Mouse (Mus musculus): ENCODE results near the gene Gm10134. TPM values are rescaled to one million over a fixed set of nuclear protein-coding genes. Genes with fewer than 3 reads are reported as not detected.
"Not testable (repeated sequence)": the region's sequence is repeated elsewhere in the genome, so short reads cannot be mapped to it uniquely, and the experiment has no call there.

Gm10134 gene
- polyA plus RNA-seq, 1 experiment from 2014 or later: 1.7 TPM

- H3K27me3 ChIP-seq; ATAC-seq (ENCODE audit: insufficient number of reproducible peaks, low FRiP score, low TSS enrichment, low read depth); H3K4me3 ChIP-seq (replicated peaks); H3K27ac ChIP-seq (replicated peaks); H3K4me2 ChIP-seq (replicated peaks); H3K36me3 ChIP-seq; H3K9me3 ChIP-seq (replicated peaks); H3K9ac ChIP-seq: not testable (repeated sequence)
- peaks cover 23% of the 10 kb centered on the region for H3K4me1 ChIP-seq
- 50% methylated on average over 5 of the region's 5 CpGs for WGBS
Measured at GRCm38 (mm10) chr2:28511600-28511999, 5.7 kb downstream of the Gm10134 start.

- ATAC-seq (ENCODE audit: insufficient number of reproducible peaks, low FRiP score, low TSS enrichment, low read depth): peak; percentile 71
- H3K27me3 ChIP-seq: no peaks in the 10 kb centered on the region
- H3K9ac ChIP-seq: peak within 1 kb of the TSS; percentile 74
- H3K27ac ChIP-seq (replicated peaks): peak within 1 kb of the TSS; percentile 82
- peak within 1 kb of the TSS; percentile 79 for H3K4me3 ChIP-seq (replicated peaks)
- H3K36me3 ChIP-seq: no peaks in the 10 kb centered on the region
- WGBS: under 1% methylated on average over 47 of the region's 71 CpGs
- no peaks in the 10 kb centered on the region for H3K9me3 ChIP-seq (replicated peaks)
- peaks cover 31% of the 10 kb centered on the region for H3K4me1 ChIP-seq
- H3K4me2 ChIP-seq (replicated peaks): peak within 1 kb of the TSS; percentile 94
Measured at GRCm38 (mm10) chr2:28512798-28513401, 7.0 kb downstream of the Gm10134 start, which contains the start of gene Ralgds. Gene Ralgds (plus strand): TSS chr2:28513125.

- Histone ChIP-seq H3K9ac (peak overlapping the region; percentile 74), H3K4me1 (peaks cover 39% of the 10 kb centered on the region), H3K27me3 (no peaks in the 10 kb centered on the region), H3K36me3 (no peaks in the 10 kb centered on the region), H3K9me3 (replicated peaks) (no peaks in the 10 kb centered on the region), H3K27ac (replicated peaks) (peak overlapping the region; percentile 82), H3K4me2 (replicated peaks) (peak overlapping the region; percentile 94), H3K4me3 (replicated peaks) (peak overlapping the region; percentile 79)
- 0 out of 2 replicates have a peak, but pooled peaks have one; percentile 4 for ATAC-seq (ENCODE audit: insufficient number of reproducible peaks, low FRiP score, low TSS enrichment, low read depth)
- WGBS: 5% methylated on average over 47 of the region's 47 CpGs
Measured at GRCm38 (mm10) chr2:28513431-28514370, 7.8 kb downstream of the Gm10134 start.

- H3K36me3 ChIP-seq: no peaks in the 10 kb centered on the region
- H3K9ac ChIP-seq: 0 out of 2 replicates have a peak overlapping the region, but pooled peaks have one; percentile 74
- 11% methylated on average over 5 of the region's 5 CpGs for WGBS
- no peaks in the 10 kb centered on the region for H3K9me3 ChIP-seq (replicated peaks)
- H3K4me1 ChIP-seq: peaks cover 43% of the 10 kb centered on the region
- H3K4me3 ChIP-seq (replicated peaks): peak overlapping the region; percentile 79
- no peak overlapping the region for H3K27ac ChIP-seq (replicated peaks)
- peak overlapping the region; percentile 94 for H3K4me2 ChIP-seq (replicated peaks)
- ATAC-seq (ENCODE audit: insufficient number of reproducible peaks, low FRiP score, low TSS enrichment, low read depth): no peak
- H3K27me3 ChIP-seq: no peaks in the 10 kb centered on the region
Measured at GRCm38 (mm10) chr2:28514489-28514888, 8.6 kb downstream of the Gm10134 start.

- H3K36me3 ChIP-seq: no peaks in the 10 kb centered on the region
Measured at GRCm38 (mm10) chr2:28517206-28517909, 11.5 kb downstream of the Gm10134 start.

GRCm38 (mm10) chr2:28518231-28518630 lies 12.3 kb downstream of the Gm10134 start:
- Histone ChIP-seq H3K27me3 (no peaks in the 10 kb centered on the region), H3K36me3 (no peaks in the 10 kb centered on the region), H3K27ac (replicated peaks) (no peak overlapping the region), H3K4me2 (replicated peaks) (no peak overlapping the region), H3K9ac (no peak overlapping the region), H3K4me3 (replicated peaks) (no peak overlapping the region), H3K4me1 (peaks cover 70% of the 10 kb centered on the region), H3K9me3 (replicated peaks) (no peaks in the 10 kb centered on the region)
- no peak for ATAC-seq (ENCODE audit: insufficient number of reproducible peaks, low FRiP score, low TSS enrichment, low read depth)
- WGBS: 30% methylated on average over 2 of the region's 2 CpGs

More at GRCm38 (mm10) chr2:28517206-28517909, 11.5 kb downstream of the Gm10134 start:
- Histone ChIP-seq H3K4me2 (replicated peaks) (no peak overlapping the region), H3K9ac (no peak overlapping the region), H3K4me1 (peaks cover 67% of the 10 kb centered on the region), H3K9me3 (replicated peaks) (no peaks in the 10 kb centered on the region), H3K27ac (replicated peaks) (0 out of 2 replicates have a peak overlapping the region, but pooled peaks have one; percentile 9), H3K4me3 (replicated peaks) (no peak overlapping the region), H3K27me3 (no peaks in the 10 kb centered on the region)
- 46% methylated on average over 5 of the region's 5 CpGs for WGBS
- no peak for ATAC-seq (ENCODE audit: insufficient number of reproducible peaks, low FRiP score, low TSS enrichment, low read depth)

DNA sequence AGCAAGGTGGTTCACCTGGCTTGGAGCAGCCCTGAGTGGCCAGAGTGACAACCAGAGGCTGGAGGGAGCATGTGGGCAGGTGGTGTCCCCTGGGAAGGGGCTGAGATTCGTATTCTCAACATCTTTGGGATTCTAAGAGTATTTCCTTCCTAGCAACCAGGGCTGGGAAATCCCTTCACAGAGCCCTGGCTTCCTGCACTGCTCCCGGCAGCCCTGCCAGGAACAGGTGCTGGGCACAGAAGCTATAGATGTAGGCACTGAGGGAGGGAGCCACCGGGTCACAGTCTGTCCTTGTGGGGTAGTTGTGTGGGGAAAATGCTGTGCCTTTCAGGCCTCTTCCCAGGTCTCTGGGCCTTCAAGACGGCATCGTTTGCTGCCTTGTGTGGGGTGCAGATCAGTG lies 14.7 kb downstream of the Gm10134 start:
- WGBS: 70% methylated on average over 5 of the region's 5 CpGs
- Histone ChIP-seq H3K4me2 (replicated peaks) (no peak overlapping the region), H3K9ac (no peak overlapping the region)

DNA sequence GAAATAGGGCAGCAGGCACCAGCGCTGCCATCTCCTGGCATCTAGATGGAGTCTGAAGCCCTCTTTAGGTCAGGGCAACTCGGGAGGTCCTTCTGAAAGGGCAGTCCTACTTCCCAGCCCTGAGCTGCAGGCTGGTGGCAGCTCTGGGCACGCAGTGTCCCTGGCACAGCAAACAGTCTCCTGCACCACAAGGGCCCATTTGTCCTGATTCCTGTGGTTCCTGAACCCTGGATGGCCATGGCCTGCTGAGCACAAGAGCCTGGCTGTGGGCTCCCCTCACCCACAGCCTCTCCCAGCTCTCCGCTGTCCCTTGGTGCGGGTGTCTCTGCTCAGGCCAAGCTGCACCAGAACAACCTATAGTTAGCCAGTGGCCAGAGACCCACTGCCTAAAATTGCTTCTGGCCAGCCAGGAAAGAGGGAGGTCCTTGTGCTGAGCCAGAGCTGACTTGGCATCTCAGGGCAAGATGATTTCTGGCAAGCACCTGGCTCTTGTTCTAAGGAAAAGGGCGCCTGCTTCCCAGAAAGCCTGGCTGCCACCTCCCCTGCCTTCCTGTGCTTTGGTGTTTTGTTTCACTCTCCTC lies 15.8 kb downstream of the Gm10134 start:
- 71% methylated on average over 6 of the region's 6 CpGs for WGBS
- Histone ChIP-seq H3K9ac (no peak overlapping the region), H3K4me1 (peaks cover 84% of the 10 kb centered on the region)

More for the DNA sequence above, 14.7 kb downstream of the Gm10134 start:
- Histone ChIP-seq H3K9me3 (replicated peaks) (no peaks in the 10 kb centered on the region), H3K27ac (replicated peaks) (no peak overlapping the region), H3K27me3 (no peaks in the 10 kb centered on the region), H3K4me3 (replicated peaks) (no peak overlapping the region), H3K4me1 (peaks cover 74% of the 10 kb centered on the region), H3K36me3 (no peaks in the 10 kb centered on the region)
- no peak for ATAC-seq (ENCODE audit: insufficient number of reproducible peaks, low FRiP score, low TSS enrichment, low read depth)

DNA sequence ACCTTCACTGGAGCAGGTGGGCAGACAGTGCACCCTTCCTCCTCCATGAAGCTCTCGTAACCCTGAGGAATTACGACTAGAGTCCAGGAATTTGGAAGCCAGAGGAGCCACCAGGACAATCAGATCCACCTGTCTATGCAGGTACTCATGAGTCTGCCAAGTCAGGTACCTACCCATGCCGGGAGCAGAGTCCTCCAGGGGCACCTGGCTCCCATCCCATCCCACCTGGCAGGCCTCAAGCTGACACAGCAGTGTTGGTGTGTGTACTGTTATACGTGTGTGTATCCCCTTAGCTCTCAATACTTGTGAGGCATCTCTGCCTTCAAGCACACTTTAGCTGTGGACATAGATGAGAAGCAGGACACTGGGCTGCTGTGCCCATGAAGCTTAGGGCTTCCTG lies 16.3 kb downstream of the Gm10134 start:
- Histone ChIP-seq H3K9ac (no peak overlapping the region), H3K36me3 (no peaks in the 10 kb centered on the region), H3K27ac (replicated peaks) (peak overlapping the region; percentile 60; the same call in 1 of the 2 replicates), H3K4me1 (peaks cover 86% of the 10 kb centered on the region), H3K9me3 (replicated peaks) (no peaks in the 10 kb centered on the region), H3K27me3 (no peaks in the 10 kb centered on the region), H3K4me3 (replicated peaks) (no peak overlapping the region), H3K4me2 (replicated peaks) (no peak overlapping the region)
- no peak for ATAC-seq (ENCODE audit: insufficient number of reproducible peaks, low FRiP score, low TSS enrichment, low read depth)
- WGBS: 69% methylated on average over 4 of the region's 4 CpGs

More for the DNA sequence above, 15.8 kb downstream of the Gm10134 start:
- H3K36me3 ChIP-seq: no peaks in the 10 kb centered on the region
- peak overlapping the region; percentile 60; the same call in 1 of the 2 replicates for H3K27ac ChIP-seq (replicated peaks)
- no peaks in the 10 kb centered on the region for H3K9me3 ChIP-seq (replicated peaks)
- no peak overlapping the region for H3K4me2 ChIP-seq (replicated peaks)
- no peak overlapping the region for H3K4me3 ChIP-seq (replicated peaks)
- no peak for ATAC-seq (ENCODE audit: insufficient number of reproducible peaks, low FRiP score, low TSS enrichment, low read depth)
- H3K27me3 ChIP-seq: no peaks in the 10 kb centered on the region

DNA sequence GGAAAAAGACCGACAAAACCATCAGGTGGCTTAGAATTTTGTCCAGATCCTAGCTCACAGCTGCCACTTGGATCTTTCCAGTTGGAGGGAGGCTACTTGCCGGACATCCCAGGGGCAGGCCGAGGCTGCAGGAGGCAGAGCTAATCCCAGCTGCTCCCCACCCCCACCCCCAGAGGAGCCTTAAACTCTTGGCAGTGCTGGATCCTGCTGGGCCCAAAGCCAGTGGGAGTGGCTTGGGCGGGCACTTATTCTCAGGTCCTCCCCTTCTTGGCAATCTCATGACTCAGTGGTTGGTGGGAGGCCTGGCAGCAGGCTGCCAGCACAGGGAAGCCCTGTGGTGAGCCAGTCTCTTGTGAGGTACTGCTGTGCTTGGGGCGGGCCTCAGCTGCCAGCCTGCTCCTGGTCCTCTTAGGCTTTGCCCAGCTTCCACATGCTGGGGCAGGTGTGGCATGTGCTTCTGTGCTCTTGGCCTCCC lies 17.8 kb downstream of the Gm10134 start:
- Histone ChIP-seq H3K9ac (no peak overlapping the region), H3K36me3 (no peaks in the 10 kb centered on the region), H3K9me3 (replicated peaks) (no peaks in the 10 kb centered on the region), H3K27me3 (no peaks in the 10 kb centered on the region), H3K4me3 (replicated peaks) (no peak overlapping the region), H3K27ac (replicated peaks) (peak overlapping the region; percentile 82), H3K4me1 (peaks cover 87% of the 10 kb centered on the region), H3K4me2 (replicated peaks) (no peak overlapping the region; the same call in 1 of the 2 replicates)
- 14% methylated on average over 5 of the region's 5 CpGs for WGBS
- peak; percentile 77 for ATAC-seq (ENCODE audit: insufficient number of reproducible peaks, low FRiP score, low TSS enrichment, low read depth)
